Mouse (Mus musculus): ENCODE measurements around the gene Safb2. TPM values are rescaled to one million over a fixed set of nuclear protein-coding genes. Genes with fewer than 3 reads are reported as not detected.

The Safb2 gene
- polyA plus RNA-seq, 1 experiment from 2014 or later = 23.1 TPM

GRCm38 (mm10) chr17:56547846-56548604 lies 36.4 kb downstream of the Safb2 start:
- 74% methylated on average over 9 of the region's 9 CpGs for WGBS (ENCODE audit: insufficient replicate concordance)
- ATAC-seq = no peak
- TF ChIP-seq CTCF (IDR thresholded peaks at IDR 0.05; ENCODE audit: low read depth) (peak; percentile 45), EP300 (IDR thresholded peaks at IDR 0.05; ENCODE audit: low read depth) (no peak)

DNA sequence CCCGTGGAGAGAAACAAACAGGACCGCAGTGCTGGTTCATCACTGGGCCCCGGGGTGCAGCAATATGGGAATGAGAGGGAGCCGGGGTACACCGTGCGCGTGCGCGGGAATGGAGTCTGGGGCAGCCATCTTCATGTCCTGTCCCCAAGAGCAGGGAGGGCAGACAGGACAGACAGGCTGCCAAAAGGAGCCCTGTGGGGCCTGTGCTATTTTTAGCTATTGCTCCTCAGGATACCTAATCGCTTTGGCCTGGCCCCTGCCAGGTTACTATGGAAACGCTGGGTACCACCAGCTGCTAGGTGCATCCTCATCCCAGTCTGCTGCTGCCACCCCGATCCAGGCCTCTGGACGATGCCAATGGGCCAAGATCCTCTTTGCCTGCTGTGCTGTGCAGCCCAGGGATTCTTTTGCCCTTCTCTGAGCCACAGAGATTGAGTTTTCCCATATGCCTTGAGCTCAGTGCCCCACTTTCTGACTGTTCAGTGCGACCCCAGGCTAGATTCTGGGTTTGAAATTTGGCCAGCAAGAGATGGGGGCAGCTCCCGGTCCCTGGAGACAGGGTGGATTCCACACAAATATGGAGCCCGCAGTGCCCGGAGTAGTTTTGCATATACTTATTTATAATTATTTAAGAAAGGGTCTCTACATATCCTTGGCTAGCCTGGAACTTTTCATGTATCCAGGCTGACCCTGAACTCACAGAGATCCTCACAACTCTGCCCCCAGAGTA lies 37.1 kb downstream of the Safb2 start:
- 68% methylated on average over 17 of the region's 17 CpGs for WGBS (ENCODE audit: insufficient replicate concordance)
- peak; percentile 11 for DNase-seq
- no peak for ATAC-seq

More at GRCm38 (mm10) chr17:56547846-56548604, 36.4 kb downstream of the Safb2 start:
- Histone ChIP-seq H3K36me3 (replicated peaks; ENCODE audit: insufficient read depth, low read length) (no peaks in the 10 kb centered on the region), H3K4me2 (ENCODE audit: low read depth, low read length) (no peak overlapping the region), H3K4me3 (ENCODE audit: low read depth, low read length) (no peak overlapping the region), H3K27me3 (ENCODE audit: insufficient read depth, low read length) (no peaks in the 10 kb centered on the region), H3K4me1 (ENCODE audit: insufficient read depth) (no peaks in the 10 kb centered on the region), H3K9me3 (ENCODE audit: low read length) (no peaks in the 10 kb centered on the region), H3K9ac (replicated peaks) (no peak overlapping the region), H3K27ac (ENCODE audit: low read depth) (no peak overlapping the region)
- DNase-seq = peak; percentile 11

DNA sequence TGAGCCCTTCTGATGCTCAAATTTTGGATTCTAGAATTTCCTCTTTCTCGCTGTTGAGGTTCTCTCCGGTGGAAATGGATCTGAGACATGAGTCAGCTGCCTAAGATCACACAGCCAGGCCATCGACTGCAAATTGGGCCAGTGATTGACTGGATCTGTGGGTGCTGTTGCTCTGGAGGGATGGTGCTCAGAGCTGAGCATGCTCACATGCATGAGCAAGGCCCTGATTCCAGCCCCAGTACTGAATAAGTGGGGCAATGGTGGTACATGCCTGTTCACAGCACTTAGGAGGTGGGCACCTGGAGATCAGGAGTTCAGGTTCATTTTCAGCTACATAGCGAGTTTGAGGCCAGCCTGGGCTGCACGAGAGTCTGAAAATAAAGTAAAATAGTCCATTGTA lies 37.8 kb downstream of the Safb2 start:
- peak; percentile 6 for DNase-seq
- no peak for ATAC-seq
- H3K27me3 ChIP-seq (ENCODE audit: insufficient read depth, low read length) = no peaks in the 10 kb centered on the region
- no peaks in the 10 kb centered on the region for H3K4me1 ChIP-seq (ENCODE audit: insufficient read depth)
- no peaks in the 10 kb centered on the region for H3K36me3 ChIP-seq (replicated peaks; ENCODE audit: insufficient read depth, low read length)
- no peak overlapping the region for H3K27ac ChIP-seq (ENCODE audit: low read depth)
- no peaks in the 10 kb centered on the region for H3K9me3 ChIP-seq (ENCODE audit: low read length)
- no peak overlapping the region for H3K4me2 ChIP-seq (ENCODE audit: low read depth, low read length)
- H3K4me3 ChIP-seq (ENCODE audit: low read depth, low read length) = no peak overlapping the region
- H3K9ac ChIP-seq (replicated peaks) = no peak overlapping the region
- TF ChIP-seq CTCF (IDR thresholded peaks at IDR 0.05; ENCODE audit: low read depth) (no peak), EP300 (IDR thresholded peaks at IDR 0.05; ENCODE audit: low read depth) (no peak)
- WGBS (ENCODE audit: insufficient replicate concordance) = 72% methylated on average over 5 of the region's 5 CpGs

More for the DNA sequence above, 37.1 kb downstream of the Safb2 start:
- Histone ChIP-seq H3K4me2 (ENCODE audit: low read depth, low read length) (no peak overlapping the region), H3K9ac (replicated peaks) (no peak overlapping the region), H3K9me3 (ENCODE audit: low read length) (no peaks in the 10 kb centered on the region), H3K36me3 (replicated peaks; ENCODE audit: insufficient read depth, low read length) (no peaks in the 10 kb centered on the region), H3K27ac (ENCODE audit: low read depth) (no peak overlapping the region), H3K4me3 (ENCODE audit: low read depth, low read length) (no peak overlapping the region), H3K27me3 (ENCODE audit: insufficient read depth, low read length) (no peaks in the 10 kb centered on the region), H3K4me1 (ENCODE audit: insufficient read depth) (no peaks in the 10 kb centered on the region)
- TF ChIP-seq CTCF (IDR thresholded peaks at IDR 0.05; ENCODE audit: low read depth) (no peak), EP300 (IDR thresholded peaks at IDR 0.05; ENCODE audit: low read depth) (no peak)

DNA sequence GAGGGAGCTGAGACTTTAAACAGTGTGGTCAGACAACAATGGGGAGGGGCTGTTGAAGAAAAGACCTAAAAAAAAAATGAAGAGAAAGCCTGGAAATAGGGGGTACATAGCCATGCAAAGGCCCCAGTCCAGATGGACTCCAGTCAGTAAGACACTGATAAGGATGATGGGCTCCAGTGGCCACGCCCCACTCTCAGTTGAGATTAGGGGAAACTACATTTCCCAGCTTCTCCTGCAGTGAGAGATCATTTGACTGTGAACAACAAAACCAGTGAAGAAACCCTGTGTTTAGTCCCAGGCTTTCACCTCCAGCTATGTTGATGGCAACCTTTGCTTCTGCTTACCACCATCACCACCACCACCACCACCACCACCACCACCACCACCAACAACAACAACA lies 38.4 kb downstream of the Safb2 start:
- no peaks in the 10 kb centered on the region for H3K4me1 ChIP-seq (ENCODE audit: insufficient read depth)
- TF ChIP-seq CTCF (IDR thresholded peaks at IDR 0.05; ENCODE audit: low read depth) (no peak), EP300 (IDR thresholded peaks at IDR 0.05; ENCODE audit: low read depth) (no peak)
- H3K27me3 ChIP-seq (ENCODE audit: insufficient read depth, low read length) = no peaks in the 10 kb centered on the region
- H3K36me3 ChIP-seq (replicated peaks; ENCODE audit: insufficient read depth, low read length) = no peaks in the 10 kb centered on the region
- WGBS (ENCODE audit: insufficient replicate concordance) = 55% methylated on average over 1 of the region's 1 CpGs
- no peak overlapping the region for H3K4me2 ChIP-seq (ENCODE audit: low read depth, low read length)
- no peak overlapping the region for H3K9ac ChIP-seq (replicated peaks)
- no peak overlapping the region for H3K4me3 ChIP-seq (ENCODE audit: low read depth, low read length)
- no peak overlapping the region for H3K27ac ChIP-seq (ENCODE audit: low read depth)
- DNase-seq (peak; percentile 14), ATAC-seq (no peak)
- H3K9me3 ChIP-seq (ENCODE audit: low read length) = no peaks in the 10 kb centered on the region

- DNase-seq = peak; percentile 9
- no peaks in the 10 kb centered on the region for H3K36me3 ChIP-seq (replicated peaks; ENCODE audit: insufficient read depth, low read length)
- 74% methylated on average over 7 of the region's 7 CpGs for WGBS (ENCODE audit: insufficient replicate concordance)
Observed at GRCm38 (mm10) chr17:56544699-56545387, 39.5 kb downstream of the Safb2 start.

GRCm38 (mm10) chr17:56543684-56544224 lies 40.6 kb downstream of the Safb2 start:
- Histone ChIP-seq H3K36me3 (replicated peaks; ENCODE audit: insufficient read depth, low read length) (no peaks in the 10 kb centered on the region), H3K9me3 (ENCODE audit: low read length) (no peaks in the 10 kb centered on the region), H3K27me3 (ENCODE audit: insufficient read depth, low read length) (no peaks in the 10 kb centered on the region), H3K4me3 (ENCODE audit: low read depth, low read length) (no peak overlapping the region), H3K9ac (replicated peaks) (no peak overlapping the region), H3K4me2 (ENCODE audit: low read depth, low read length) (no peak overlapping the region), H3K27ac (ENCODE audit: low read depth) (no peak overlapping the region), H3K4me1 (ENCODE audit: insufficient read depth) (no peaks in the 10 kb centered on the region)
- ATAC-seq (no peak), DNase-seq (peak; percentile 13)
- 77% methylated on average over 3 of the region's 3 CpGs for WGBS (ENCODE audit: insufficient replicate concordance)
- no peak for TF ChIP-seq EP300 (IDR thresholded peaks at IDR 0.05; ENCODE audit: low read depth)
- peak; percentile 31 for TF ChIP-seq CTCF (IDR thresholded peaks at IDR 0.05; ENCODE audit: low read depth)

More at GRCm38 (mm10) chr17:56544699-56545387, 39.5 kb downstream of the Safb2 start:
- TF ChIP-seq EP300 (IDR thresholded peaks at IDR 0.05; ENCODE audit: low read depth) (no peak), CTCF (IDR thresholded peaks at IDR 0.05; ENCODE audit: low read depth) (no peak)
- Histone ChIP-seq H3K4me1 (ENCODE audit: insufficient read depth) (no peaks in the 10 kb centered on the region), H3K9me3 (ENCODE audit: low read length) (no peaks in the 10 kb centered on the region), H3K4me2 (ENCODE audit: low read depth, low read length) (no peak overlapping the region), H3K4me3 (ENCODE audit: low read depth, low read length) (no peak overlapping the region), H3K27me3 (ENCODE audit: insufficient read depth, low read length) (no peaks in the 10 kb centered on the region), H3K27ac (ENCODE audit: low read depth) (no peak overlapping the region), H3K9ac (replicated peaks) (no peak overlapping the region)
- ATAC-seq = no peak

All from liver, postnatal 0 days (tissue).